ENCODE assay signal across 22 mouse cellular contexts in genomic region chr12:54665526-54665925, GRCm38 (mm10). TPM values are rescaled to one million over a fixed set of nuclear protein-coding genes. Genes with fewer than 3 reads are reported as not detected.
A peak's percentile ranks its signal among the peaks of the same experiment; 100 is the strongest.
DNase-seq lines count a peak whose midpoint lies in the region; ATAC-seq and TF ChIP-seq lines count a peak whose summit lies in the region.
"Had no signal": no experiment of that assay in that cellular context is flagged by ENCODE, and none has a peak within 500 bp of the region (broad histone marks: within the 10 kb centered on the region; RNA-seq: fewer than 3 reads in every experiment).

No protein-coding gene starts in this region.

- H3K9me3 ChIP-seq in kidney, embryonic 16.5 days (ENCODE audit: low read length): no peaks in the 10 kb centered on the region
- H3K9me3 ChIP-seq: G1E had no signal

- no peak overlapping the region for H3K27ac ChIP-seq in kidney, adult 2 months (ENCODE audit: insufficient read depth, low read depth, low read length)
- H3K27ac ChIP-seq in kidney, embryonic 16.5 days (ENCODE audit: low read length): no peak overlapping the region

- no peak overlapping the region for H3K4me3 ChIP-seq in kidney, adult 2 months (ENCODE audit: insufficient read depth, low read depth, low read length)
- H3K4me3 ChIP-seq in kidney, embryonic 16.5 days (ENCODE audit: low read length): no peak overlapping the region

- H3K4me1 ChIP-seq in kidney, adult 2 months (ENCODE audit: control insufficient read depth, insufficient read depth, low read length): no peaks in the 10 kb centered on the region
- H3K4me1 ChIP-seq in kidney, embryonic 16.5 days (ENCODE audit: insufficient read depth, low read length): 0 out of 2 replicates have a peak, but pooled peaks cover 4% of the 10 kb centered on the region

- peak; percentile 52 for DNase-seq in kidney, adult 2 months
- DNase-seq in kidney, adult 9 months: peak; percentile 24
- DNase-seq in kidney, adult 18-20 months: no peak
- DNase-seq in kidney, postnatal 10 days: peak; percentile 39
- no peak for DNase-seq in kidney, postnatal 14 days
- DNase-seq in kidney, postnatal 36 days: peak; percentile 31 to 64
- DNase-seq in kidney, adult 11 months: no peak
- DNase-seq: adrenal gland, adult 2 months; adrenal gland, adult 8-10 months; adrenal gland, postnatal 10 days; adrenal gland, postnatal 14 days; adrenal gland, postnatal 25 days; adrenal gland, postnatal 36 days; B cell, adult 2 months; cerebellum, adult 11 months; cerebellum, adult 11-12 months had no signal

- 54% methylated on average over 6 of the region's 6 CpGs for whole genome bisulfite sequencing in kidney, adult 2 months
- 70% methylated on average over 6 of the region's 6 CpGs for WGBS in kidney, embryonic 16.5 days

- no peak for TF ChIP-seq POLR2A in kidney, adult 2 months (IDR thresholded peaks at IDR 0.05; ENCODE audit: low read depth, low read length)

- H3K36me3 ChIP-seq in kidney, adult 2 months (ENCODE audit: control insufficient read depth, insufficient read depth, low read length): no peaks in the 10 kb centered on the region
- H3K36me3 ChIP-seq in kidney, embryonic 16.5 days (ENCODE audit: insufficient read depth, low read length): no peaks in the 10 kb centered on the region

- no peak for TF ChIP-seq CTCF in kidney, adult 2 months (conservative IDR thresholded peaks at IDR 0.05; ENCODE audit: insufficient read depth, insufficient read length, low read depth, low read length)

- no peak for ATAC-seq in kidney, embryonic 16.5 days (ENCODE audit: low FRiP score, low TSS enrichment)
- ATAC-seq: activated CD4-positive, CD25-positive, alpha-beta regulatory T cell, adult 4 months; CD4-positive, CD25-positive, alpha-beta regulatory T cell, adult 4 months; Patski had no signal

- no peak overlapping the region for H3K4me2 ChIP-seq in kidney, embryonic 16.5 days (replicated peaks; ENCODE audit: low read depth, low read length)

- H3K27me3 ChIP-seq in kidney, adult 2 months (replicated peaks; ENCODE audit: control insufficient read depth, insufficient read depth, low read length): no peaks in the 10 kb centered on the region
- H3K27me3 ChIP-seq in kidney, embryonic 16.5 days (ENCODE audit: insufficient read depth, low read length): no peaks in the 10 kb centered on the region
- H3K27me3 ChIP-seq: CH12.LX, Patski had no signal

- H3K9ac ChIP-seq in kidney, embryonic 16.5 days (replicated peaks; ENCODE audit: low read length): no peak overlapping the region

RNA-seq across cellular contexts. Expression of gene Sptssa, which starts 9.2 kb away (rescaled TPM):
- polyA plus RNA-seq in kidney, adult 2 months (2012; rRNA removed): 70.5 and 80.1 TPM in 2 replicates
- 203 and 212 TPM in 2 replicates for polyA plus RNA-seq in kidney, embryonic 16.5 days (2015; fragmentation: Nextera tagmentation; extraction: Ambion mirVana)

RNA-seq across cellular contexts. Expression of gene Eapp, which starts 30.2 kb away (rescaled TPM):
- polyA plus RNA-seq in kidney, adult 2 months (2012; rRNA removed): 9.1 and 21.0 TPM in 2 replicates
- polyA plus RNA-seq in kidney, embryonic 16.5 days (2015; fragmentation: Nextera tagmentation; extraction: Ambion mirVana): 59.8 and 60.8 TPM in 2 replicates

Comparison
In these comparisons a context has a peak if more than half of its experiments do, and no peak if none do; other contexts are left out.
1. DNase-seq: peak in kidney, adult 2 months (single experiment), kidney, adult 9 months (single experiment), kidney, postnatal 10 days (single experiment) and kidney, postnatal 36 days (2 of 2); none in kidney, adult 18-20 months (single experiment), kidney, postnatal 14 days (single experiment) and kidney, adult 11 months (single experiment).